Mouse (Mus musculus) thymus, adult 2 months (tissue): ENCODE data around the gene Grap2.

Source experiments
- CTCF ChIP-seq: fragments of 200-500 bp; IDR thresholded peaks from 2 replicates; pipeline ENCODE4 v1.5.1; 2012; ENCODE audit warnings: mild to moderate bottlenecking, control low read depth, low read length, moderate library complexity, borderline replicate concordance; ENCODE audit not compliant: control insufficient read depth, poor library complexity, insufficient read depth; ENCODE audit errors: extremely low read depth
- POLR2A ChIP-seq: fragments of 200-500 bp; IDR thresholded peaks from 2 replicates; pipeline ENCODE4 v1.6.1; 2012; ENCODE audit warnings: mild to moderate bottlenecking, low read length, control low read depth, moderate library complexity; ENCODE audit not compliant: control insufficient read depth, poor library complexity, insufficient read depth; ENCODE audit errors: extremely low read depth

GRCm38 (mm10) chr15:80650412-80650811 is 78.0 kb downstream of the Grap2 start:
- TF ChIP-seq CTCF (no peak), POLR2A (no peak)
